Mouse (Mus musculus) spleen, adult 18-20 months (tissue): ENCODE results near the gene Impg1.

Experiments used
- DNase-seq, 2 experiments: peaks; one replicate each; pipeline ENCODE4 v3.0.0; 2022; ENCODE audit warnings: mixed read lengths in 2 of 2

Impg1 gene

DNA sequence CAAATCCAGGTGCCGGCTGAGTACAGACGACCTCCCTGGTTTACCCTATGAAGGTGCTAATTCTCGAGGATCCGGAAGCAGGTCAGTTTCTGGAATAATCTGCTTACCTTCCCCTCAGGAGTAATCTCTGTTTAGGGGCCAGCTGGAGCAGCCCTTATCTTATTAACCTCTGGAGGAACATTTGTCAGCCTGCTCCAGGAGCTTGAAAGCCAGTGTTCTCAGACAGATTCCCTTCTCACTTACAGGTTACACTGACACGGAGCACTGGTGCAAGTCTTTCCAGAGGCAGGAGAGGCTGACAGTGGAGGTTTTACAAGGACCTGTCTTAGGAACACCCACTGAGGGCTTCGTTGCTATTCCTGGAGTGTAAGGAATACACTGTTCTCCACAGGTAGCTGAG is at the start of gene Impg1:
TSS of gene Impg1 (minus strand) at position 101 of the 400 bp plus-strand sequence.
- DNase-seq: no peak

DNA sequence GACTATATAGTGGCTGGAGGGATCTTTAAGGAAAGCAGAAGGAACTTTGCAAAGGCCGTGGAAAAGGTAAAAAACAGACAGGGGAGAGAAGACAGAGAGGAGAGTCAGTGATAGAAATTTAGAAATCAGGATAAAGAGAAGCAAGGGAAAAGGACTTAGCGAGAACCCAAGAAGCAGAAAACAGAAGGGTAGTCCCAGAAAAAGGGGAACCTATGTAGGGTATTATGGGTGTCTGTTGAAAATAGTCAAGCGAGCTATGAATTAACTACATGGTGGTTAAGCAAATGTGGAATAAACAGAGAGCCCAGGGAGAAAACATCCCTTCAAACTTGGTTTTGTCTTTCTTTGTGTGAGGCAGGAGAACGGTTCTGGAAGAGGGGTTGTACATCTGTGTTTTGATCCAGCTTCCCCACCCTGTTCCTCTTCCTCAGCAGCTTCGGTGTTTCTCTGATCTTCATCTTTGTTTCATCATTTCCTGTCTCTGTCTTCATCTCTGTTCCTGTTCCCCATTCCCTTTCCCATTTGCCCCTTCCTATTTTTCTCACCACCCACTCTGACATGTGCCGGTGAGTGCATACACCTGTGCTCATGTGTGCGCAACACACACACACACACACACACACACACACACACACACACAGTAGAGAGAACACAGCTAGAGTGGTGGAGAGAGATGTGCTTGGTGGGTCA is 44.3 kb upstream of the Impg1 start:
- DNase-seq: no peak

GRCm38 (mm10) chr9:80504496-80505012 is 39.3 kb upstream of the Impg1 start:
- no peak for DNase-seq

DNA sequence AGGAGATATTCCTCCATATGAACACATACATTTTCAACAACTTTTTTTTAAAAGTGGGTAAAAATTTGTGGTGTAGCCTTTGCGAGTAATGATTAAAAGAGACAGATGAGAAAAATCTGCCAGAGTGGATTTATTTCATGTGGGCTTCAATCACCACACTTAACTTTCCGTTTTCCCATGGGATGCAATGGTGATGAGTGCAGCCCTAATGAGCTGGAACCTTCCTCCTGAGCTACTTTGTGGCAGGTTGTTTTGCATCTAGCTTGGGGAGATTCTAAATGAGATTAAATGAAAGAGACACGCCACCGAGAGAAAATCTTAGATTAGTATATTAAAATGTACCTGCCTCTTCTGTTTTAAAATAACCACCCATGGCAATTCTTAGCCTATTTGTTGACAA is 26.3 kb upstream of the Impg1 start:
- DNase-seq: no peak

- no peak for DNase-seq
These were observed 4.9 kb downstream of the Impg1 start for GRCm38 (mm10) chr9:80460420-80460819.

GRCm38 (mm10) chr9:80450467-80451261 is 14.6 kb downstream of the Impg1 start:
- no peak for DNase-seq

DNA sequence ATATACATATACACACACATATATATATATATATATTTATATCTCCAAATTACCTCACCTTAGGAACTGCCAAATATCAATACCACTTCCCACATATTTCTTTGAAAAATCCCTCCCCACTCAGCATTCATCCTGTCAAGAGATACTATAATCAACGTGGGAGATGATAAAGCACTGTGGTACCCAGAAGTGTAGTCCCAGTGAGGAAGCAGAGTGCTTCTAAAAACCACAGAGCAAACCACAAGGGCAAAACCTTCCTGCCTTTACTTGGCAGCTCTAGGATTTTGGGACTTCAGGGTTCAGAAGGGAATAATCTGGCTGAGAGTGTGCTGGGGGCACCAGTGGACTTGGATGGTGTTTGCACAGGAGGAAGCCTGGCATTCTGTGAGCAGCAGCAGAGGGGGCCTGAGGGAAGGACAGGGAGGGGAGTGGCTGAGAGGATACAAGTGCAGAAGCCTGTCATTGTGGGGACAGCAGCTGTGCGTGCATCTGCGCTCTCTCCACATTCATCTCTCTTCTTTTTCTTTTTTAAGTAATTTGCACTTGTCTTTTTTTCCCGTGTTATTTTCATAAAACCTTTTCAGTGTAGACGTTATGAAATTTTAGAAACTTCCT is 24.1 kb downstream of the Impg1 start:
- DNase-seq: no peak

- no peak for DNase-seq
These were observed 73.9 kb downstream of the Impg1 start for GRCm38 (mm10) chr9:80391404-80391803.

- no peak for DNase-seq
These were observed 74.3 kb downstream of the Impg1 start for GRCm38 (mm10) chr9:80391002-80391401.

GRCm38 (mm10) chr9:80387890-80388289 is 77.4 kb downstream of the Impg1 start:
- no peak for DNase-seq

GRCm38 (mm10) chr9:80386492-80386891 is 78.8 kb downstream of the Impg1 start:
- no peak for DNase-seq

GRCm38 (mm10) chr9:80386000-80386399 is 79.3 kb downstream of the Impg1 start:
- peak in 1 of 2 experiments; percentile 30 for DNase-seq

DNA sequence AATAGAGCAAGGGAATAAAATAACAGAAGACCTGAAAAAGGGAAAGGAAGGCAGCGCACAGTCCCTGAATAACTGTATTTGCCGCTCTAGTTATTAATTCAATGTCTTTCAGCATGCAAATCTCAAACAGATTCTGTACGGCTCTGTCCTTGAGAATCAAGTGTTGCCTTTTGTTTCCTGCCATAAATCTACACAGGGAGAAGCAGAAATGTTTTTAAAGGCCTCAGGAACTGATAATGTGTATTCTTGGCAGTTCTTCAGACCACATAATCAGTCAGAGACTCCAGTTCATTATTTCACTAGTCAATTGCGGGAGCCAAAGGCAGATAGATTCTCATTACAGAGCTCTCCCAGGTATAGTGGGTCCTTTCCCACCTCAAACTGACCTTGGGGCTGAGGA is 82.6 kb downstream of the Impg1 start:
- no peak for DNase-seq

GRCm38 (mm10) chr9:80380078-80380645 is 85.1 kb downstream of the Impg1 start:
- no peak for DNase-seq

- DNase-seq: no peak
These were observed 91.2 kb downstream of the Impg1 start for GRCm38 (mm10) chr9:80374100-80374499.

DNA sequence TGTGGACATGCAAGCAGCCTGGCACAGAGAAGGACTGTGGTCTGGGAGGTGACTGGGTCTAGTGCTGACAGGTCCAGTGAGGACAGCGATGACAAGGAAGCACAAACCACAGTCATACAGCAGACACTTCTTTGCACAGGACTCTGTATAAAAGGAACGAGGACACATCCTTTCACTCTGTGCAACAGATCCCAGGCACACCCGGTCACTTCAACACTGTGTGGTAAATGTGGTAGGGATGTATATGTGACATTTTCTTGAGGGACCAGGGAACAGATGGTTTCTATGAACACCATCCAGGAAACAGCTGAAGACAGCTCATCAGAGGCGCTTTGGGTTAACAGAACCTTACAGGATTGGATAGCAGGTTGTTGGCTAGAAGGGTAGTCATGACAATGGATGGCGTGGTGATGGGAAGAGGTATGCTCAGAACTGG is 92.0 kb downstream of the Impg1 start:
- DNase-seq: no peak

GRCm38 (mm10) chr9:80368636-80369035 is 96.6 kb downstream of the Impg1 start:
- no peak for DNase-seq

DNA sequence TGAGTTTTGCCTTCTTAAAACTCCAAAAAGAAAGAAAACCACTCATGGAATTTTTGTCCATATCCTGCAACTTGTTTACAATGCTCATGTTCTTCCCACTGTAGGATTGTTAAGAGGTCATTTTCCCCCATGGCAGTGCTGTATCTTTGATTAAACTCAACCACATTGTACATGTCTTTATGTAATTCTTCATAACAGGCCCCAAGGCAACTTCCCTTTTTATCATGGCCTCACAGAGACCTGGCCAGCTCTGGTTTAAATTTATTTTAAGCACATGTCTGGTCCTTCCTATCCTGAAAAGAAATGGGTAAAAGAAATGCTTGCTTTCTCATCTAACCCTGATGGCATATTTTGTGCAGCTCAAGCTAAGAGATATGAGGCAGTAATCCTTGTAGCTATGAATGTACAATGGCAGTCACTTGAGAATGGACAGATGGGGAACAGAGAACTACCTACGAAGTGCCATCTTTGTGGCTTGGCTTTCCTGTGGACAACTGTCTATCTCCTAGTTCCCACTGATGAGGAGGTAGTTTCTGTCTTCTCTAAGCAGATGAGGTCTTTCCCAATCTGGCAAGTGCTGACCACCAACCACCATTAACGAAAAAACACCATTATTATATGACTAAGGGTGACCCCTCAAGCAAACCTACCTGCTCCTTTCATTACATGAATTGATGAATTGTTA is 97.6 kb downstream of the Impg1 start:
- DNase-seq: no peak

- no peak for DNase-seq
These were observed 105.2 kb downstream of the Impg1 start for GRCm38 (mm10) chr9:80360063-80360462.

DNA sequence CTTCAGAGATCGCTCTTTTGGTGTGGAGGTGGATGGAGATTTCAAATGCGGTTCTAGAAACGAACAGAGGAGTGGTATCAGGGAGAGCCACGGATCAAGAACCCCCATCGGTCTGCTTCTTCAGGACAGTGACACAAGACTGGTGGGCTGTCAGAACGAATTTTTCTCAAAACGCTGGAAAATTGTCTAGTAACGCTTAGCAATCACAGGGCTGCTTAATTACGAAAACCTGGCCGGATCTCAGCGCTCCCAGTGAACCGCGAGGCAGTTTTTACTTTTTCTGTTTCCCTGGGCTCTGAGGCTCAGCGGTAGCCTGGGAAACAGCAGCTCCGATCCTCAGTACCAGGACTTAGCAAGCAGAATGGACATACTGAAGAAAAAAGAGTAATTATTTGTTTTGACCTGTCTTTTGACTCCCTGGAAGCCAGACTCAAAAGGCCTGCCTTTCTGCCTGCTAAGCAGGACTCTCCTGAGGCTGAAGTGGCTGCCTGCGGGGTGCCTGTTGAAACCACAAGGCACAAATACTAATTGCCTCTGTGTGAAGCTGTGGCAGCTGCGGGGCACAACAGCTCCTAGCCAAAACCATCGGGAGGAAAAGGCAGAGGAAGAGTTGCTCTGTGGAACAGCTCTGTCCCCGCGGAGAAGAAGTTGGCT is 113.5 kb downstream of the Impg1 start:
- DNase-seq: no peak

- no peak for DNase-seq
These were observed 114.0 kb downstream of the Impg1 start for GRCm38 (mm10) chr9:80351295-80351677.

- no peak for DNase-seq
These were observed 120.8 kb downstream of the Impg1 start for GRCm38 (mm10) chr9:80344451-80345000.
